Mouse (Mus musculus): ENCODE measurements around the gene Myoz1.
"Not testable (repeated sequence)": the region's sequence is repeated elsewhere in the genome, so short reads cannot be mapped to it uniquely, and the experiment has no call there.

Myoz1 gene

GRCm38 (mm10) chr14:20638702-20639101 is 17.6 kb downstream of the Myoz1 start:
- no peak for DNase-seq (ENCODE audit: low spot score in 2 of 2)

DNA sequence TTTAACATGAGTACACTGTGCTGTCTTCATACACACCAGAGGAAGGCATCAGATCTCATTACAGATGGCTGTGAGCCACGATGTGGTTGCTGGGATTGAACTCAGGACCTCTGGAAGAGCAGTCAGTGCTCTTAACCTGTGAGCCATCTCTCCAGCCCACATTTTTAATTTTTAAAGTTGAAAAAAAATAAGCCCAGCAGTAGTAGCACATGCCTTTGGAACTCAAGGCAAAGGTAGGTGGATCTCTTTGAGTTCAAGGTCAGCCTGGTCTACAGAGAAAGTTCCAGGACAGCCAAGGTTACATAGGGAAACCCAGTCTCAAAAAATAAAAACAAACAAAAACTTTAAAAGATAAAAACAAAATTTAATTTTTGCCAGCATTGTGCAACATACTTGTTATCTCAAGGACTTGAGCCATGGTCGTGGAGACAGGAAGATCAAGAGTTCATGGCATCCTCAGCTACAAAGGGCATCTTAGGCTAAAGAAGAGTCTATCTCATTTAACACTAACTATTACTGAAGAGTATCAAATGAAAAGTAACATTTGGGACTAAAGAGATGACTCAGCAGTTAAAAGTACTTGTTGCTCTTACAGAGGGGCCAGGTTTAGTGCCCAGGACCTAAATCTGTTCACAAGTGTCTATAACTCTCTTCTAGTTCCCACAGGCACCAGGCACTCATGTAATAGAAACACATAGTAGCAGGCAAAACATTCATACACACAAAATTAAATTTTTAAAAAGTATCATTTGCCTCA is 18.3 kb downstream of the Myoz1 start:
- no peak for DNase-seq (ENCODE audit: low spot score in 2 of 2)

- not testable (repeated sequence) for DNase-seq (ENCODE audit: low spot score in 2 of 2)
Measured at GRCm38 (mm10) chr14:20636968-20637367, 19.4 kb downstream of the Myoz1 start.

DNA sequence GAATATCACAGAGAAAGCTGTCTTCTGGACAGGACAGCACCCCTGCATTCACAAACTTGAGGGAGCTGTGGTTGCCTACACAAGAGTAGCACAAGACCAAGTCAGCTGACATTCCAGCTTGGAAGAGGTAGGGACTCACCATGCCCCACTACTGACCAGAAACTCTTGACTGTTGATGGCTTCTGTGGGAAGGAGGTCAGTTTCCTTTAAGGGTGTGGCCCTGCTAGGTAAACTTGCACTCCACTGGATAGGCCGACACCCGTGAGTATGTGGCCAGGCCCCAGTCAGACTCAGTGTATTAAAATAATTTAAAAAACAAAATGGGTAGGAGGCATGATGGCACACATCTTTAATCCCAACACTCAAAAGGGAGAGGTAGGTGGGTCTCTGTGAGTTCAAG is 20.8 kb downstream of the Myoz1 start:
- no peak for DNase-seq (ENCODE audit: low spot score in 2 of 2)

- no peak for DNase-seq (ENCODE audit: low spot score in 2 of 2)
Measured at GRCm38 (mm10) chr14:20631253-20631652, 25.1 kb downstream of the Myoz1 start.

DNA sequence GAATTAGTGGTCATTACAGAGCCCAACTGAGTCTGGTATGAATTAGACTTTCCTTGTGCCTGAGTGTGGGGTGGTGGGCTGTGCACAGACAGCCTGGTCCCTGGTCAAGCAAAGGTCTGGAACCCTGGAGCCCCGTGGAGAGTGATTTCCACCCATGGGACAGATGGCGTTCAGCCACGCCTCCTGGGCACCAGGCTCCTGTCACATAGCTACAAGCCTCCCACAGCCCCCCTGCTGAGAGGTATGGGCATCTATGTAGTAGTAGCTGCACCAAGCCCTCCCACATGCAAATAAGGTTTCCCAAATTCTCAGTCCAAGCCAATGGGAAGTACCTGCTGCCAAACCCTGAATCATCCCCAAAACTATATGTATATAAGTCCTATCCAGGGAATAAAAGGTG is 29.4 kb downstream of the Myoz1 start:
- DNase-seq (ENCODE audit: low spot score in 2 of 2) = no peak

DNA sequence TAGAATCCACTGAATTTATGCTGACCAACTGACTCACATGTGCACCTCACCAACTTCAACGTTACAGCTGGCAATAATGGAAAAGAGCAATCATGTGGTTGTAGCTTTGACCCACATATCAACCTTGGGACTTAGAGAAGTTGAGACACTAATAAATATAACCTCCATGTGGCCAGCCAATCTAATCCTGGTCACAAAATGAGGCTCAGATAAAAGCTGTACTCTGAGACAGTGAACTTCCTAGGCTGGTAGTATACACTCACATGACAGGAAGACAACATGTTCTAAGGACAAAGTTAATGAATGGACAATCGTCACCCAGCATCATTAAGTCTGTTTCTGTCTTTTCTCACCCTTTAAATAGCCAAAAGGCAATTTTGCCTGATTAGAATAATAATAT is 29.9 kb downstream of the Myoz1 start:
- DNase-seq (ENCODE audit: low spot score in 2 of 2) = no peak

DNA sequence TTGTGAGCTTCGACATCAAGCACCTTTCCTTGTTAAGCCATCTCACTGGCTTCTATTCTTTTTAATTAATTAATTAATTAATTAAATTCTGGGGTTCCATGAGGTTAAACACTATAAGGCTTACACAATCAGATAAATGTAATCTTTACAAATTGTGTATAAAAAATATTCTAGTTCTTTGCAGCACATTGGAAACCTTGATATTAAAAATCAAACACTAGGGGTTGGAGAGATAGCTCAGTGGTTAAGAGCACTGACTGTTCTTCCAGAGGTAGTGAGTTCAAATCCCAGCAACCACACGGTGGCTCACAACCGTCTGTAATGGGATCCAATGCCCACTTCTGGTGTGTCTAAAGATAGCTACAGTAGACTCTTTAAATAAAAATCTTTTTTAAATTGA is 33.4 kb downstream of the Myoz1 start:
- DNase-seq (ENCODE audit: low spot score in 2 of 2) = no peak

DNA sequence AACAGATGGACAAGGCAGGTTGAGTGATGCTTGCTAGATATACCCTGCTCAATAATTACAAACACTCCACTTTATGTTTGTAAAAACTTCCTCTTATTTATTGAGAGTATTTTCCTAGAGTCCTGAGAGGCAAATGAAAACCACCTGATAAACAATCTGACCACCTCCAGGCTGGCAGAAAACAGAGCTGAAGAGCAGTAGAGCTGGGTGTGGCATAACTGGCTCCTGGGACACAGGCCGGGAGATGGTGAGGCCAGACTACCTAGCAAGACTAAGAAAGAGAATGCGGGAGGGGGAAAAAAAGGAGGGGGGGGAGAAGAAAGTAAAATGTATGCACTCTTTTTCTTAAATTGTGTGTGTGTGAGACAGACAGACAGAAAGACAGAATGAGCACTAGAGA is 33.9 kb downstream of the Myoz1 start:
- DNase-seq (ENCODE audit: low spot score in 2 of 2) = no peak

DNA sequence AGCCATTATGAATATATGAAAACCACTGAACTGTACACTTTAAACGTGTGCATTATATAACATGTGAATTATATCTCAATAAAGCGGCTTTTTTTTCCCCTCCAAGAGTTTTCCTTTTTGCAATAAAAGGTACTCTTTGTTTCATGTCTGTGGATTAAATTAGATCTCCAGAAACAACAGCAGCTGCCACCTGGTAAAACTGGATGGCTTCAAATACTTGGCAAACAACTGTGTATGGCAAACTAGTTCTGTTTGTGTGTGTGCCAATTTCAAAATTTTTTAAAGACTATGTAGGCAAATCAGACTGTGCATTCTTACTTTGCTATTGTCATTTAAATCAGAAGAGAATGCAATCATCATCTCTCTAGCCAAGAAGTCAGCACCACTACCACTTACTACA is 34.4 kb downstream of the Myoz1 start:
- no peak for DNase-seq (ENCODE audit: low spot score in 2 of 2)

DNA sequence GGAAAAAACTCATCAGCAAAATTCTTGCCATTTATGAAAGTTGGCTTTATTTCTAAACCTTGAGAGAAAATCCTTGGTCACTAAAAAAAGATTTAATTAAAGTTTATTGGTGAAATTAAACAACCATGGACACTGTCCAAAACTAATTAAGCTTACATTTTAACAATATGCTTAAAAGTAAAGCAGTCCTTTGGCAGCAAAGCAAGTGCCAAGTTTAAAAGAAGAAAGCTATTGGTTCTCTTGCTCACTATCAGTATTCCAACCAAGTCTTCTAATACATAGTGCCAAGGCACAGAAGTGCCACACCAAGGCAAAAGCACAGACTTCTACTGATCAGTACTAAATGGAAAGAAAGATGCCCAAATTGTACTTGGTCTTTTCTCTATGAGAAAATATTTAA is 37.2 kb downstream of the Myoz1 start:
- DNase-seq (ENCODE audit: low spot score in 2 of 2) = no peak

GRCm38 (mm10) chr14:20618211-20618610 is 38.1 kb downstream of the Myoz1 start:
- DNase-seq (ENCODE audit: low spot score in 2 of 2) = no peak

DNA sequence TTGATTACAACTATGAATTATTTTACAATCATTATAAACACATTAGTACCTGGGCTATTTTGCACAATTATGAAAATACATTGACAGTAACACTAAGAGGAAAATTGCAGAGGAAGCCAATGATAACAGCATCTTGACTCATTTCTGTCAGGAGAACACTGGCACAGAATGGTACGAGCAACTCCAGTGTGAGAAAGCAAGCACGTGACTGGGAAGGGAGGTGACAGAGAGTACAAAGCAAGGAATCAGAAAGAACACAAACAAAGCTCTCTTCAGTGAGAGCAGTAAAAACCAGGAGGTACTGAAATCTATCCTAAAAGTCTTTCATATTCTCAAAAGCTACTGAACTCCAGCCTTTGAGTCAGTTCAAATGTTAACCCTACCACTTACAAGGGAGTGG is 39.9 kb downstream of the Myoz1 start:
- no peak for DNase-seq (ENCODE audit: low spot score in 2 of 2)

DNA sequence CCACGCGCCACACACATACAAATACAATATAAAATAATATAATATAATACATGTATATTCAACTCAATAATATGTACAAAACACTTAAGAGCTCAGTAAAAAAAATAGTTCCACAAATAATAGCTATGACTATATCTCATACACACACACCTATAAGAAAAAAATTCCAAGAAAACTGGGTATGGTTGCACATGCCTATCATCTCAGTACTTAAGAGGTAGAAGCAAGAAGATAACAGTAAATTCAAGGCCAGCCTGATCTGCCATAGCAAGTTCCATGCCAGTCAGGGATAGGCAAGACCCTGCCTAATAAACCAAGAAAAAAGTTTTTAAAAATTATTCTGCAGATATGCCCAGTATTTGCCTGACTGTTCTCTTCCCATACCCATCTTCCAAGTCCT is 41.3 kb downstream of the Myoz1 start:
- DNase-seq (ENCODE audit: low spot score in 2 of 2) = no peak

DNA sequence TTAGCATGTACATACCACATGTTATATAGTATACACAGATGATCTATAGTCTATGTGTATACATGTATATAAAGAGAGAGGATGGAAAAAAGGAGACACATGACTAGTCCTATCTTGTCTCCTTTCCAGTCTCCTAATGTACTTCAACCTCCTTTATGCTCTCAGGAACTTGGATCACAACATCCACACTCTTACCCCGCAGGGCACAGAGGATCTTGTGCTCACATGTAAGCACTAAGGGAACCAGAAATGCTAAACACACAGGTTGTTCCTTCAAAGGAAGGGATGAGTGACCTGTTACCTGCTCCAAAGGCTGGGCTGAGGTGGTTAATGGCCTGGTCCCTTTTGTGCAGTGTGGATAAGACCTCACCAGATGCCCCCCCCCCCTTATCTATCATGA is 43.5 kb downstream of the Myoz1 start:
- no peak for DNase-seq (ENCODE audit: low spot score in 2 of 2)

GRCm38 (mm10) chr14:20610146-20610545 is 46.2 kb downstream of the Myoz1 start:
- DNase-seq (ENCODE audit: low spot score in 2 of 2) = no peak

DNA sequence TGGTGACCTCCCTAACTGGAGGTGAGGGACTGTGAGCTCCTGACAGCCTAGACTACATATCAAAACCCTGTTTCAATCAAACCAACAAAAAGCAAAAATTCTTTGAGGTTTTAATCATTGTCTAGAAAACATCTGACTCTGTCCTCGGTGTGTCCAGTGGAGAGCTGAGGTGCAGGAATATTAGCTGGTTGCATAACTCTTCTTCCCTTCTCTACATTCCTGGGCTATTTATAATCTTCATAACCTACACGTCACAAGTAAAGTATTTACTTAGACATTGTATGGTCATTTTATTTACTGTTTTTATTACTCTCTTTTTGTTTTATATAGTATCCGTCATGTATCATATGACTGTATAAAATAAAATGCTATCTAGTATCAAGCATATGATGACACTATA is 46.8 kb downstream of the Myoz1 start:
- DNase-seq (ENCODE audit: low spot score in 2 of 2) = no peak

DNA sequence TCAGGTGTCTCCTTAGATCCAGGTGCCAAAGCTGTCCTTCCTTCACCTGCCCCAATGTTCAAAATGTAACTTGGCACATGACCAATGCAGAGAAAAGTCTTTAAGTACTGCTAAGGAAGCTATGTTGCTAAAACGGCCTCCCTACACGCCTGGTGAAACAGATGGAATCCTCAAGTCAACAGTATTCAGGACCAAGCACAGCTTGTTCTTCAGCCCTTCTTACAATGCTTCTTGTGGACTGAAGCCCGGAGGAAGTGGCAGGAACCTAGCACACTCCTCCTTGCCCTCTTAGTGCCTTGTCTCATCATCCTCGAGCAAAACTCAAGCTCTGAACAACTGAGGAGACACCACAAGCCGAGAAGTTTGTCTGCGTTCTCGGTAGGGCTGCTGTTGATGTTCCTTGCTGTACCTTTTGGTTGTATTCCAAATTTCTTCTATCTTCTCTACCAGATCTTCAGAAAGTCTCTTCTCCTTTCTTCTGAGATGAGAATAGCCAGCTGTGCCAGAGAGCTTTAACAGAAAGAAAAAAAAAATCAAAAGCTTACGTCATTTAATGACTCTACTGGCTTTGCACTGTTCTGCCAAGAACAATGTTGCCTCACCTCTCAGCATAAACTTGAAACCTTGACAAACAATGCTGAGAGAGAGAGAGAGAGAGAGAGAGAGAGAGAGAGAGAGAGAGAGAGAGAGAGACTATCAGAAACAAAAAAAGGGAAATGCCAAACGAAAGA is 48.8 kb downstream of the Myoz1 start:
- no peak for DNase-seq (ENCODE audit: low spot score in 2 of 2)

DNA sequence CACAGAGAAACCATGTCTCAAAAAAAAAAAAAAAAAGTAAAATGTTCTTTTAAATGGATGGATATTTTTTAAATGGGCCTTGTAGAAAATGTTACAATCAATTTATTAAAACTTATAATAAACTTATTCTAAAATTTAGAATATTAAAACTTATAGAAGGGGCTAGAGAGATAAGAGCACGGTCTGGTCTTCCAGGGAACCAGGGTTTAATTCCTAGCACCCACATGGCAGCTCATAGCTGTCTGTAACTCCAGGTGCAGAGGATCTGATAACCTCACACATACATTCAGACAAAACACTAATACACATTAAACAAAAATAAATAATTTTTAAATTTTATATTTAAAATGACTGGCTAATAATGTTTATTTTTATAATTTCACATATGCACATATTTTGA is 55.1 kb downstream of the Myoz1 start:
- no peak for DNase-seq (ENCODE audit: low spot score in 2 of 2)

- DNase-seq (ENCODE audit: low spot score in 2 of 2) = no peak
Measured at GRCm38 (mm10) chr14:20600203-20600602, 56.1 kb downstream of the Myoz1 start.

- DNase-seq (ENCODE audit: low spot score in 2 of 2) = peak in 1 of 2 experiments; percentile 30
Measured at GRCm38 (mm10) chr14:20599542-20599941, 56.8 kb downstream of the Myoz1 start.
